Mouse (Mus musculus): Measurements from ENCODE around the gene Shank1.

The Shank1 gene

DNA sequence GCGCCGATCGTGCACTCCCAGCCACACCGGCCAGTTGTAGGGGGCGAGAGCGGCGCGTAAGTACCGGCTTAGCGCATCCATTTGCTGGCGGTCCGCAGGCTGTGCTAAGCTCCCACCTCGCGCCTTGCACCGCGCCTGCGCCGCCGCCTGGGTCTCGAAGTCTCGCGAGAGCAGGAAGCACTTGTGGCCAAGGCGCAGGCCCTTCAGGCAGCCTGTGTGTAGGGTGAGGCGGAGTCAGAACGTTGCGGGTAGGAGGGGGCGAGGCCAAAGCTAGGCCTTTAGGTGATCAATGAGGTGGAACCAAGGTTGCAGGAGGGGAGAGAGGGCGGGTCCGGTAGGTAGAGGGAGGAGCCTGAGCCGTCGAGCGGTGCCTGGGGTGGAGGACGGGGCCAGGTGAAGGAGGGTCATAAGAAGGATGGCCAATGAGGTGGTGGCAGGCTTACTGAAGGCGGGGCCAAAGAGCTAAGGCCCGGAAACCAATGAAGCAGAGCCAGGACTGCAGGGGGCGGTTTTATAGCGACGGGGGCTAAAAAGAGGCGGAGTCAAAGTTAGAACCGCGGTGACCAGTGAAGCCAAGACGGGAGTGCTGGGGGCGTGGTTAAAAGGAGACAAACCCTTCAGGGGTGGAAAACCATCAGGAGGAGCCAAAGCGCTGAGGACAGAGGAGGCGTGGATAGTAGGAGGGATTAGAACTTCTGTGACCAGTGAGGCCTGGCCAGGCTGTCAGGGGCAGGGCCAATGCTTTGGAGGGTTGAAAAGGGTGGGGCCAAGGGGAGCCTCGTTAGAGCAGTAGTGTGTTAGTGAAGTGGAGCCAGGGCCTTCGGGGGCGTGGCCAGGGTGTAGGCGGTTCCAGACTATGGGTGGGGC is 5.0 kb upstream of the Shank1 start:
- peak; percentile 97 for DNase-seq (ENCODE audit: low spot score in 2 of 2)

GRCm38 (mm10) chr7:44305686-44306085 is 4.4 kb upstream of the Shank1 start:
- no peak for DNase-seq (ENCODE audit: low spot score in 2 of 2)

DNA sequence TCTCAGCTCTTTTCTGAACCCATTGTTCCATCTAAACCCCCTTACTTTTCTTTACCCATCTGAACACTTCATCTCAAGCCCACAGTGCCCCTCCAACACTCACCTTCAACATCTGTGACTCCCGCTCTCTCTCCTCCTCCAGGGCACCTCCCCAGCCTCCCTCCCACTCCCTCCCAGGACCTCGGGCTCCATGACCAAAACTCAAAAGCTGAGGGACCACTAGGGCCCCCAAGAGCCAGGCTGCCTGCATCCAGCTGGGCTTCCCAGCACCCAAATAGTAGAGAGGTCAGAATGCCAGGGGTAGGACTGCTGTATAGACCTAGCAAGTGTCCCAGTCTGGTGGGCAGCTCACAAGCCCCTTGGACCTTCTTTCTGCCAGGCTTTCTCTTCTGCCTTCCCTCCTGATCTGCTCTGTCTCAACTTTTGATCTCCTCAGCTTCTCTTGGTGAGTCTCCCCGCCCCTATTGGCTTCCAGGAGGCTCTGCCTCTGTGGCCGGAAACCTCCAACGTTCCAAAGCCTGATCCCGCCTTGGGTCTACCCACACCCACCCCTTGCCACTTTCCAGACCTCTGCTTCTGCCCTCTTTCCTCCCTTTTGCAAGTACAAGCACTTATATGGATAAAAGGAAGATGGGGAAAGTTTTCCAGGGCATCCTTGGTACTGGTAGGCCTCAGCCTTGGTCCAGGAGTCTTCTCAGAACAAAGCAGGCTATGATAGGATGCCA is 3.4 kb upstream of the Shank1 start, which contains the start of gene Clec11a:
Clec11a (minus strand) TSS at position 387 of the 725 bp plus-strand sequence.
- DNase-seq (ENCODE audit: low spot score in 2 of 2): no peak

GRCm38 (mm10) chr7:44307261-44308020 is 2.6 kb upstream of the Shank1 start:
- DNase-seq (ENCODE audit: low spot score in 2 of 2): no peak

GRCm38 (mm10) chr7:44310285-44310877 is 328 bp downstream of the Shank1 start:
- peak in 1 of 2 experiments; percentile 13 for DNase-seq (ENCODE audit: low spot score in 2 of 2)

- peak in 1 of 2 experiments; percentile 78 for DNase-seq (ENCODE audit: low spot score in 2 of 2)
Measured at GRCm38 (mm10) chr7:44310878-44311712, 1.0 kb downstream of the Shank1 start.

- peak in 1 of 2 experiments; percentile 65 for DNase-seq (ENCODE audit: low spot score in 2 of 2)
Measured at GRCm38 (mm10) chr7:44311713-44312304, 1.8 kb downstream of the Shank1 start.

DNA sequence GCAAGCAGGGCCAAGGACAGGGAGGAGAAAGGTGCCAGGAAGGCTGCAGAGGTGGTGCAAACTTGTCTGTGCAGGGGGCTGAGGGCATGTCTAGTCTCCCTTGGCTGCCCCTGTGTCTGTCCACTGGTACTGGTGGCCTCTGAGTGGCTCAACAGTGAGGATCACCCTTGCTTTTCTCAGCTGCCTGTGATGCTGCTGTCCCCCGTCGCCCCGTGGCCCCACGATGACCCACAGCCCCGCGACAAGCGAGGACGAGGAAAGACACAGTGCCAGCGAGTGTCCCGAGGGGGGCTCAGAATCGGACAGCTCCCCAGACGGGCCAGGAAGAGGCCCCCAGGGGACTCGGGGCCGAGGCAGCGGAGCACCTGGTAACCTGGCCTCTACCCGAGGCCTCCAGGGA is 2.4 kb downstream of the Shank1 start:
- peak in 1 of 2 experiments; percentile 6 for DNase-seq (ENCODE audit: low spot score in 2 of 2)

DNA sequence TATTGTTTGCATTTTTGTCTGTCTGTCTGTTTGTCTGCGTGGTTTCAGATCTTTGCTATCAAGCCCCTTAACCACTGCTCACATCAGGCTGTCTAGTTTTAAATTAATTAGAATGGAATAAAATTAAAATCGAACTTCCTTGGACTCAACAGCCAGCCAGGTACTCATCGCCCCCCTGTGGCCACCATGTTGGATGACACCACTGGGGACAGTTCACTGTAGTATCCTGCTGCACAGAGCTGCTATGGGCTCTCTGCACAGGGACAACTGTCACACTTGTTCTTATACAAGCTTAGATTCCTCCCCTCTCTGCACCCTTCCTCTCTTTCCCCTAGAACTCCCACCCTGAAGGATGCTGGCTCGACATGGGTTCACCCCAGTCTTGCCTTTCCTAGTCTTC is 7.9 kb downstream of the Shank1 start:
- DNase-seq (ENCODE audit: low spot score in 2 of 2): no peak

- DNase-seq (ENCODE audit: low spot score in 2 of 2): peak in 1 of 2 experiments; percentile 69
Measured at GRCm38 (mm10) chr7:44320886-44321285, 10.8 kb downstream of the Shank1 start.

GRCm38 (mm10) chr7:44322290-44322689 is 12.2 kb downstream of the Shank1 start:
- no peak for DNase-seq (ENCODE audit: low spot score in 2 of 2)

DNA sequence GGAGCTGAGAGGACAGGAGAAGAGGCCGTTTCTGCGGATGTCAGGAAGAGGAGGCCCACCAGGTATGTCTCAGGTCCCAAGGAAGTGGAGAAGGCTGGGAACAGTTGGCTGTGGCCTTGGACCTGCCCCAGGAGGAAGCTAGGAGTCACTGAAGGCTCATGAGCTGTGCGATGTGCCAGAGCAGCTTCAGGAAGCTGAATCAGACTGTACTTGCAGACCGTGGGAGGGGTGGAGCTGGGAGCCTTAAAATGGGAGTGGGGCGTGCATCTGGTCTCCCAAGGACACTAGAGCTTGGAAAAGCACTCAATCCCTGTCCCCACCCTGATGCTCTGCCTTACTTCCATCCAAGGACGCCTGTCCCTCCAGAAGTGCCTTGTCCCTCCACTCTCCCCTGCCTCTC is 16.6 kb downstream of the Shank1 start:
- DNase-seq (ENCODE audit: low spot score in 2 of 2): no peak

DNA sequence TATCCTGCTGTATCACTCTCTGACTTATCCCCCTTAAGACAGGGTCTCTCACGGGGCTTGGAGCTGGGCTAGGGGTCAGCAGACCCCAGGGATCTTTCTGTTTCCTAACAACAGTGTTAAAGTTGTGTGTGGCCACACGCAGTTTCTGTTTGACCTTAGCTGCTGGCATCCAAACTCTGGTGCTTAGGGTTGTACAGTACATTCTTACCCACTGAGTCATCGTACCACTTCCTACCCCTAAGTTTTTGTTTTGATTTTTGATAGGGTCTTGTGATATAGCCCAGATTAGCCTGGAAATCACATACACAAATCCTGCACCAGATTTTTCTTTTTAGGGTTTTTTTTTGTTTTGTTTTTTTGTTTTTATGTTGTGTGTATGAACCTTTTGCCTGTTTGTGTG is 22.3 kb downstream of the Shank1 start:
- DNase-seq (ENCODE audit: low spot score in 2 of 2): no peak

DNA sequence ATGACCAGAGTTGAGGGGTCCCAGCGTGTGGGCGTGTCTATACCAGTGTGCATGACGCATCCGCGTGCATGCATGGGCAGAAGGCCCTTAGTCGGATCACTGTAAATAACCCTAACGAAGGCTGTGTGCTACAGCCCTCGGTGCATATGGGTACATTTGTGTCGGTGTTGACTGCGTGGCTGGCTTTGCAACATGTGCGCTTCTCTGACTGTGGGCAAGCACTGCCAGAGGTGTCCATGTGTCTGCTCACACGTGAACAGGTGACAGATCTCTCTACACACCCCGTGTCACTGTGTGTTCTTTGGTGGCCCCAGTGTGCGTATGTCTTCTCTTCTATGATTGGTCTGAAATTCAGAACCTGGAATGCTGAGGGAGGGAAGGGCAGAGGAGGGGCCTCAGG is 24.1 kb downstream of the Shank1 start:
- DNase-seq (ENCODE audit: low spot score in 2 of 2): no peak

- no peak for DNase-seq (ENCODE audit: low spot score in 2 of 2)
Measured at GRCm38 (mm10) chr7:44335031-44335878, 25.2 kb downstream of the Shank1 start.

DNA sequence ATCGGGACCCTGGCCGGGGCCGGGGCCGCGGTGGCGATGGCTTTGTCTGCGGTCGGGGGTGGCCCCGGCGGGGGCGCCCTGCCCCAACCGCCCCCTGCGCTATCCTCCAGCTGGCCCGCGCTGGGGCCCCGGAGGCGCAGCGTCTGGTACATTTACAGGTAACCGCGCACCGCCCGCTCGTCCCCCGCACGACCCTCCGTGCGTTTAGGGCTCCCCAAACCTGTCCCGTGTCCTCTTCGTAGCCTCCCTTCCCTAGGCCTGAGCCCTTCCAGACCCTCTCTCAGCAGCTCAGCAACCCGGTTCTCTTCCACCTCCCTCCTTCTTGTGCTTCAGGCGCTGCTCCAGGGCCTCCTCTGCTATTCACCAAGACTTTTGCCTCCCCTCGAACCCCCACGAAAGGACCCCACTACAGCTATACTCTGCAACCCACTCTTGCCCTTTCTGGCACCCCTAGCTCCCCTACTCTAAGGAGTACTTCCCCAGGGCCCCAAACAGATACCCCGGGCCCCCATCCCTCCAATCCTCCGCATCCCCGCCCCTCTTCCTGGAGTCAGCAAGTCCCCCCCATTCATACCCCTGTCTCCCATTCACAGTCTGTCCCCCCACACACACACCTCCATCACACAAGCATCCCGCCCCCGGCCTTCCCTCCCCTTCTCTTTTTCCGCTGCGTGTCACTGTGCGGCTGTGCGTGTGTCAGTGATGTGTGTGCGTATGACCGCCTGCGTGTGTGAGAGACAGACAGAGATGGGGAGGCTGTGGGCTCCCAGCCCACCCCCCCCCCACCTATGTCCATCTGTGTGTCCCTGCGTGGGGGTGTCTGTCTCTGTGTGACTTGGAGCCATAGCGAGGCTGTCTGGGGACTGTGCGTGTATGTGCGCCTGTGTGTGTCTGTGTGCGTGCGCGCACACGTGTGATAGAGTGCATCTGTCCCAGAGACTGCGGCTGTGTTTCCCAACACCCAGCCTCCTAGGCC is 26.3 kb downstream of the Shank1 start:
- no peak for DNase-seq (ENCODE audit: low spot score in 2 of 2)

DNA sequence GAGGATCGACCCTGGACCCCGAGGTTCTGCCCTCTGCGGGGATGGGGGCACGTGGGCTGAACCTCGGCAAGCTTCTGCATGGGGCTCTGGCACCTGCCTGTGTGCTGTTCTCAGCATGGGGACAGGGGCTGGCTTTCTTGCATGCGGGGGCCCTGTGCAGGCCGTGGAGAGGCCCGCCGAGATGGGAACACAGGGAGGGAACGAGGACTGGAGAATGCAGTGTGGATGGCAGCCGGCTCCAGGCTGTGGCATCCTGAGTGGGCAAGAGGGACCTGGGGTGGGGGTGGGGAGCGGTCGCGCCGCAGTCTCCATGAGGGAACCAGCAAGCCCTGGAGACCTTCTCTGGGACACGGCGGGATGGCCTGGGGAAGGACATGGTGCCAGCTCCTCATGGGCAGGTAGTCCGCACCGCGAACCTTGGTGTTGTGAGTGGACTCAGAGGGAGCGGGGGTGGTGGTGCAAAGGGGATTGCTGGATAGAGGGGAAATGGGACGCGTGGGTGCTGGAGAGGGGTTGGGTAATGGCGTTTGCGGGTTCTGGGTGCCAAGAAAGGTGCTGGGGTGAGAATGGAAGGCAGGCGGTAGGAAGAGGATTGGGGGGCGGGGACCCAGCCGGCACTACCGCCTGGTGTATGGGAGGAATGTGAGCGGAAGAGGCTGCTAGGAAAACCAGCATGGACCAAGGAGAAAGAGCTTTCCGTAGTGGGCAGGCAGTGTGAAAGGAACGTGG is 27.2 kb downstream of the Shank1 start:
- no peak for DNase-seq (ENCODE audit: low spot score in 2 of 2)

- DNase-seq (ENCODE audit: low spot score in 2 of 2): no peak
Measured at GRCm38 (mm10) chr7:44340226-44340625, 30.2 kb downstream of the Shank1 start.
